Mouse (Mus musculus): ENCODE measurements at regions not wholly inside any gene's neighbourhood (a gene's known extent, or its start where the extent isn't known, plus 50 kb on each side); places are given as distances from the start of the nearest gene placed in this dataset.

- ATAC-seq (replicated peaks; ENCODE audit: low FRiP score, low TSS enrichment, poor library complexity, severe bottlenecking), result no peak
These were observed 149.1 kb upstream of the Btg1 start for GRCm38 (mm10) chr10:96467661-96468060.

GRCm38 (mm10) chr10:96471523-96471922 is 145.3 kb upstream of the Btg1 start:
- peak; percentile 63; the same call in 1 of the 2 replicates for ATAC-seq (replicated peaks; ENCODE audit: low FRiP score, low TSS enrichment, poor library complexity, severe bottlenecking)

- no peak for ATAC-seq (replicated peaks; ENCODE audit: low FRiP score, low TSS enrichment, poor library complexity, severe bottlenecking)
These were observed 137.5 kb upstream of the Btg1 start for GRCm38 (mm10) chr10:96479350-96479749.

GRCm38 (mm10) chr10:96479786-96480185 is 137.0 kb upstream of the Btg1 start:
- no peak for ATAC-seq (replicated peaks; ENCODE audit: low FRiP score, low TSS enrichment, poor library complexity, severe bottlenecking)

GRCm38 (mm10) chr10:96480453-96481324 is 136.1 kb upstream of the Btg1 start:
- no peak for ATAC-seq (replicated peaks; ENCODE audit: low FRiP score, low TSS enrichment, poor library complexity, severe bottlenecking)

- no peak for ATAC-seq (replicated peaks; ENCODE audit: low FRiP score, low TSS enrichment, poor library complexity, severe bottlenecking)
These were observed 135.5 kb upstream of the Btg1 start for GRCm38 (mm10) chr10:96481325-96481638.

GRCm38 (mm10) chr10:96486724-96487123 is 130.1 kb upstream of the Btg1 start:
- ATAC-seq (replicated peaks; ENCODE audit: low FRiP score, low TSS enrichment, poor library complexity, severe bottlenecking), result no peak

GRCm38 (mm10) chr10:96493706-96494105 is 123.1 kb upstream of the Btg1 start:
- ATAC-seq (replicated peaks; ENCODE audit: low FRiP score, low TSS enrichment, poor library complexity, severe bottlenecking), result no peak

GRCm38 (mm10) chr10:96496700-96497099 is 120.1 kb upstream of the Btg1 start:
- no peak for ATAC-seq (replicated peaks; ENCODE audit: low FRiP score, low TSS enrichment, poor library complexity, severe bottlenecking)

- no peak for ATAC-seq (replicated peaks; ENCODE audit: low FRiP score, low TSS enrichment, poor library complexity, severe bottlenecking)
These were observed 119.3 kb upstream of the Btg1 start for GRCm38 (mm10) chr10:96497482-96497881.

GRCm38 (mm10) chr10:96499274-96499673 is 117.5 kb upstream of the Btg1 start:
- no peak for ATAC-seq (replicated peaks; ENCODE audit: low FRiP score, low TSS enrichment, poor library complexity, severe bottlenecking)

- ATAC-seq (replicated peaks; ENCODE audit: low FRiP score, low TSS enrichment, poor library complexity, severe bottlenecking), result no peak
These were observed 114.6 kb upstream of the Btg1 start for GRCm38 (mm10) chr10:96502090-96502728.

- no peak for ATAC-seq (replicated peaks; ENCODE audit: low FRiP score, low TSS enrichment, poor library complexity, severe bottlenecking)
These were observed 114.1 kb upstream of the Btg1 start for GRCm38 (mm10) chr10:96502736-96503135.

- ATAC-seq (replicated peaks; ENCODE audit: low FRiP score, low TSS enrichment, poor library complexity, severe bottlenecking), result no peak
These were observed 112.5 kb upstream of the Btg1 start for GRCm38 (mm10) chr10:96504340-96504739.

GRCm38 (mm10) chr10:96515164-96515922 is 101.5 kb upstream of the Btg1 start:
- ATAC-seq (replicated peaks; ENCODE audit: low FRiP score, low TSS enrichment, poor library complexity, severe bottlenecking), result no peak

GRCm38 (mm10) chr10:96515923-96516258 is 100.9 kb upstream of the Btg1 start:
- no peak for ATAC-seq (replicated peaks; ENCODE audit: low FRiP score, low TSS enrichment, poor library complexity, severe bottlenecking)

GRCm38 (mm10) chr10:96519411-96519810 is 97.4 kb upstream of the Btg1 start:
- no peak for ATAC-seq (replicated peaks; ENCODE audit: low FRiP score, low TSS enrichment, poor library complexity, severe bottlenecking)

- no peak for ATAC-seq (replicated peaks; ENCODE audit: low FRiP score, low TSS enrichment, poor library complexity, severe bottlenecking)
These were observed 95.6 kb upstream of the Btg1 start for GRCm38 (mm10) chr10:96520995-96521760.

- no peak for ATAC-seq (replicated peaks; ENCODE audit: low FRiP score, low TSS enrichment, poor library complexity, severe bottlenecking)
These were observed 92.6 kb upstream of the Btg1 start for GRCm38 (mm10) chr10:96523967-96524801.

Measured in megakaryocyte-erythroid progenitor cell, adult 5-6 weeks (primary cell).